ENCODE assay signal across 7 mouse cellular contexts in the genomic region with DNA sequence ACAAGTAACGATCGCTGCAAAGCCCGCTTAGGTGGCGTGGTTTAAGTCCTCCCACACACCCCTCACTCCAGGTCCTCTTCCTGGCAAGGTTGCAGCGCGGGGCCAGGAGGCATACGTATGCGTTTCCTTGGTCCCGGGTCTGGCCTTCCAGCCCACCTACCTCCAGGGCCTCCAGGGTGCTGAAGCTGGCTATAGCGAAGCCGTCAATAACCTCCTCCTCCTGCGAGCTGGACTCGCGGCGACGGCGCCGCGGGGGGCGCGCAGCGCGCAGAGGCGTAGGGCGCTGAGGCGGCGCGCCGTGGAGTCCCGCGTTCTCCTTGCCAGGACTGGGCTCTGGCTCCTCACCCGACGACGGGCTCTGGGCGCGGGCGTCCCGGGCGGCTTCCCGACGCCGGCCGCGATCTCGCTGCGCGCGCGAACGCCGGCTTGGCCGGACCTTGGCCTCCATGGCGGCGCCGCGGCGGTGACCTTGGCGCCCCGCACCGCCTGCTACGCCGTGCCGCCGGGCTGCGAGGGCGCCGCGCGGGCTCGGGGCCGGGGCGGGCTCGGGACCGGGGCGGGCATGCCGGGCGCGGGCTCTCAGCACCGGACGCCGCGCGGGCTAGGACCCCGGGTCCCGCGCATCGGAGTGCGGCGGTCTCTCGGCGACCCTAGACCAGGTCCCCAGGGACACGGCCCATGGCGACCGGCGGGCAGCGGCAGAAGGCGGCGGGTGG. TPM values are rescaled to one million over a fixed set of nuclear protein-coding genes. Genes with fewer than 3 reads are reported as not detected.
DNase-seq lines count a peak whose midpoint lies in the region; ATAC-seq and TF ChIP-seq lines count a peak whose summit lies in the region.

No protein-coding gene starts in this region.

- in situ Hi-C loops in CH12.LX (cut with MboI; ENCODE audit: low pct_ligation_motif_present, low pct_unique_long_range_greater_than_20kb, low sequenced_read_pairs) = no loop called here

- dilution Hi-C loops in CH12.LX (cut with MboI; ENCODE audit: extremely low pct_ligation_motif_present, extremely low pct_unique_long_range_greater_than_20kb, low sequenced_read_pairs) = no loop called here

- H3K79me2 ChIP-seq in CH12.LX (replicated peaks; ENCODE audit: control insufficient read depth, extremely low read depth, insufficient read depth, poor library complexity, severe bottlenecking) = peaks cover 36% of the 10 kb centered on the region

- peaks cover 9 to 59% of the 10 kb centered on the region in 2 experiments for H3K4me1 ChIP-seq in CH12.LX (ENCODE audit: control insufficient read depth in 1 of 2, insufficient read depth in 2 of 2)
- peaks cover 34% of the 10 kb centered on the region for H3K4me1 ChIP-seq in heart, embryonic 12.5 days (replicated peaks)
- peaks cover 34% of the 10 kb centered on the region for H3K4me1 ChIP-seq in midbrain, embryonic 10.5 days
- peaks cover 12% of the 10 kb centered on the region for H3K4me1 ChIP-seq in testis, adult 2 months (ENCODE audit: control insufficient read depth, insufficient read depth, low read length)

- no peak for TF ChIP-seq RAD21 in CH12.LX (IDR thresholded peaks at IDR 0.05; ENCODE audit: low read depth, low read length)

- TF ChIP-seq CTCF in CH12.LX (conservative IDR thresholded peaks at IDR 0.05 in 1 of 2, IDR thresholded peaks at IDR 0.05 in 1 of 2; ENCODE audit: low read depth in 2 of 2, low read length in 2 of 2) = no peak
- no peak for TF ChIP-seq CTCF in testis, adult 2 months (IDR thresholded peaks at IDR 0.05; ENCODE audit: control insufficient read depth, insufficient read depth, insufficient replicate concordance, low read depth, low read length)

- H3K9me3 ChIP-seq in CH12.LX (replicated peaks; ENCODE audit: low read length) = no peaks in the 10 kb centered on the region
- H3K9me3 ChIP-seq in heart, embryonic 12.5 days (replicated peaks) = no peaks in the 10 kb centered on the region
- no peaks in the 10 kb centered on the region for H3K9me3 ChIP-seq in midbrain, embryonic 10.5 days (replicated peaks)

- under 1% methylated on average over 84 of the region's 98 CpGs for WGBS in heart, embryonic 12.5 days
- WGBS in midbrain, embryonic 10.5 days = 1% methylated on average over 98 of the region's 98 CpGs

- peak overlapping the region; percentile 94 for H3K9ac ChIP-seq in CH12.LX (ENCODE audit: insufficient read depth, low read depth)
- H3K9ac ChIP-seq in heart, embryonic 12.5 days = peak overlapping the region; percentile 92

- no peaks in the 10 kb centered on the region for H3K27me3 ChIP-seq in CH12.LX (replicated peaks)
- H3K27me3 ChIP-seq in heart, embryonic 12.5 days (replicated peaks) = peaks cover 5% of the 10 kb centered on the region
- H3K27me3 ChIP-seq in midbrain, embryonic 10.5 days (ENCODE audit: low read depth, poor library complexity, severe bottlenecking) = no peaks in the 10 kb centered on the region
- no peaks in the 10 kb centered on the region for H3K27me3 ChIP-seq in testis, adult 2 months (ENCODE audit: control insufficient read depth, insufficient read depth, low read length)

- ATAC-seq in heart, embryonic 12.5 days (ENCODE audit: insufficient number of reproducible peaks, low FRiP score) = peak; percentile 46

- peak overlapping the region; percentile 92 for H3K4me2 ChIP-seq in CH12.LX (ENCODE audit: insufficient read depth, low read depth, poor library complexity, severe bottlenecking)
- peak overlapping the region; percentile 96 for H3K4me2 ChIP-seq in heart, embryonic 12.5 days

- peaks cover 0 to 28% of the 10 kb centered on the region in 2 experiments for H3K36me3 ChIP-seq in CH12.LX (replicated peaks in 1 of 2; ENCODE audit: control insufficient read depth in 1 of 2, insufficient read depth in 1 of 2, low read length in 1 of 2)
- no peaks in the 10 kb centered on the region for H3K36me3 ChIP-seq in heart, embryonic 12.5 days
- H3K36me3 ChIP-seq in midbrain, embryonic 10.5 days = no peaks in the 10 kb centered on the region
- no peaks in the 10 kb centered on the region for H3K36me3 ChIP-seq in testis, adult 2 months (ENCODE audit: control insufficient read depth, insufficient read depth, low read length)

- no peak for TF ChIP-seq POLR2A in CH12.LX (IDR thresholded peaks at IDR 0.05; ENCODE audit: low read depth, low read length)
- no peak for TF ChIP-seq POLR2A in testis, adult 2 months (IDR thresholded peaks at IDR 0.05; ENCODE audit: control insufficient read depth, low read depth, low read length)

- peak overlapping the region; percentile 83 to 90 (median 84) for H3K4me3 ChIP-seq in CH12.LX (replicated peaks in 1 of 3; ENCODE audit: low read depth in 2 of 3, low read length in 2 of 3, poor library complexity in 1 of 3)
- H3K4me3 ChIP-seq in heart, embryonic 12.5 days = peak overlapping the region; percentile 94
- peak overlapping the region; percentile 96 for H3K4me3 ChIP-seq in midbrain, embryonic 10.5 days
- H3K4me3 ChIP-seq in testis, adult 2 months (ENCODE audit: control insufficient read depth, low read depth, low read length) = peak overlapping the region; percentile 87

- H3K27ac ChIP-seq in CH12.LX (ENCODE audit: insufficient read depth, low read depth) = 0 out of 2 replicates have a peak overlapping the region, but pooled peaks have one; percentile 30
- H3K27ac ChIP-seq in heart, embryonic 12.5 days (ENCODE audit: poor library complexity, severe bottlenecking) = peak overlapping the region; percentile 78
- peak overlapping the region; percentile 89 for H3K27ac ChIP-seq in midbrain, embryonic 10.5 days (replicated peaks)
- peak overlapping the region; percentile 54 for H3K27ac ChIP-seq in testis, adult 2 months (ENCODE audit: control insufficient read depth, insufficient read depth, low read depth, low read length)

- no peak for TF ChIP-seq EP300 in CH12.LX (IDR thresholded peaks at IDR 0.05; ENCODE audit: low read length)

- DNase-seq in 416B (ENCODE audit: low read depth) = peak; percentile 46
- DNase-seq in CH12.LX (ENCODE audit: extremely low read depth) = no peak
- peak; percentile 53 to 64 for DNase-seq in cerebellum, postnatal 25 days
- peak; percentile 18 to 53 for DNase-seq in kidney, postnatal 36 days
- peak; percentile 47 for DNase-seq in midbrain, embryonic 10.5 days (ENCODE audit: low spot score)

TF ChIP-seq in CH12.LX, 34 proteins besides CTCF, POLR2A, EP300 and RAD21:
- peak; percentile 30 for TF ChIP-seq MXI1 (IDR thresholded peaks at IDR 0.05; ENCODE audit: low read depth, low read length)
- TF ChIP-seq MAZ (IDR thresholded peaks at IDR 0.05; ENCODE audit: low read depth, low read length) = no peak
- TF ChIP-seq MEF2A (IDR thresholded peaks at IDR 0.05; ENCODE audit: borderline replicate concordance, low read depth, low read length) = no peak
- no peak for TF ChIP-seq ZNF384 (IDR thresholded peaks at IDR 0.05; ENCODE audit: low read depth, low read length)
- TF ChIP-seq CHD1 (IDR thresholded peaks at IDR 0.05; ENCODE audit: low read depth, low read length) = no peak
- TF ChIP-seq SIN3A (IDR thresholded peaks at IDR 0.05; ENCODE audit: low read length) = peak; percentile 39; the same call in 1 of the 2 replicates
- no peak for TF ChIP-seq NRF1 (IDR thresholded peaks at IDR 0.05; ENCODE audit: low read depth, low read length)
- TF ChIP-seq USF1 (IDR thresholded peaks at IDR 0.05; ENCODE audit: low read depth, low read length) = no peak
- no peak for TF ChIP-seq HCFC1 (IDR thresholded peaks at IDR 0.05; ENCODE audit: low read depth, low read length)
- no peak for TF ChIP-seq RCOR1 (conservative IDR thresholded peaks at IDR 0.05; ENCODE audit: low read depth, low read length)
- 0 out of 2 replicates have a peak, but pooled peaks have one; percentile 28 for TF ChIP-seq UBTF (IDR thresholded peaks at IDR 0.05; ENCODE audit: low read depth, low read length)
- no peak for TF ChIP-seq NELFE (IDR thresholded peaks at IDR 0.05; ENCODE audit: low read depth, low read length)
- TF ChIP-seq ZC3H11A (IDR thresholded peaks at IDR 0.05; ENCODE audit: low read depth, low read length) = no peak
- TF ChIP-seq POLR2AphosphoS2 (IDR thresholded peaks at IDR 0.05; ENCODE audit: low read depth, low read length) = no peak; the same call in 1 of the 2 replicates
- no peak for TF ChIP-seq MAFK (IDR thresholded peaks at IDR 0.05; ENCODE audit: insufficient replicate concordance, low read length)

RNA-seq across cellular contexts. Expression of a gene that starts 0.4 kb away (rescaled TPM):
- total RNA-seq in CH12.LX (2012; rRNA removed) (9.1 and 9.8 TPM in 2 replicates), CH12.LX (2014; rRNA removed) (3.0 and 4.1 TPM in 2 replicates)
- polyA plus RNA-seq in CH12.LX (2012; ENCODE audit: insufficient read length, low read depth) = 26.7 and 32.0 TPM in 2 replicates
- 14.4 and 14.8 TPM in 2 replicates for polyA plus RNA-seq in heart, embryonic 12.5 days (2016; fragmentation: Nextera tagmentation; extraction: Ambion mirVana)
- polyA plus RNA-seq in midbrain, embryonic 10.5 days (2016; fragmentation: Nextera tagmentation; extraction: Ambion mirVana) = 10.3 and 14.6 TPM in 2 replicates
- polyA plus RNA-seq in testis, adult 2 months (2012; rRNA removed) = 30.6 and 31.2 TPM in 2 replicates

Comparison
In these comparisons a context has a peak if more than half of its experiments do, and no peak if none do; other contexts are left out.
1. H3K27ac ChIP-seq: peak in every context shown above with its lines; median percentile 89 in midbrain, embryonic 10.5 days; 78 in heart, embryonic 12.5 days; 54 in testis, adult 2 months; 30 in CH12.LX.